Mouse (Mus musculus): ENCODE data around the gene Krtap5-1.
"Not testable (repeated sequence)": the region's sequence is repeated elsewhere in the genome, so short reads cannot be mapped to it uniquely, and the experiment has no call there.

The Krtap5-1 gene

GRCm38 (mm10) chr7:142296108-142296507 is 810 bp downstream of the Krtap5-1 start:
- not testable (repeated sequence) for DNase-seq (ENCODE audit: low spot score in 2 of 2)

DNA sequence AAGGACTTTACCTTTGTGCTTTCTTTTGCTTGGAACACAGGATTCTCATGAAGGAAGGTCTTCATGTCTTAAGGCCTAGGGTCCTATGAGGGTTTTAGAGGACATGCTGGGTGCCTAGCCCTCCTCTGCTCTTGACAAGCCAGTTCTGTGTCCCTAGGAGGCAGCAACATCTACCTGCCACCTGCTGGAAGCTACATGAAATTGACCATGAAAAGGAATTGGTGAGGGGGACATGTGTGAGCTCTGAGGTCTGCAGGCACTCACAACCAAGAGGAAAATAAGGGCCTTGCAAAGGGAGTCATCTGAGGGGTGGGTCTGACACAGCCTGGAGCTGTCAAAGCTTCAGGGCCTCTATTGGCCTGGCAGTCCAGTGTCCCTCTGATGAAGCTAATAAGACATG is 1.5 kb downstream of the Krtap5-1 start:
- DNase-seq (ENCODE audit: low spot score in 2 of 2): no peak

- DNase-seq (ENCODE audit: low spot score in 2 of 2): peak in 1 of 2 experiments; percentile 13
Observed at GRCm38 (mm10) chr7:142293851-142294250, 3.1 kb downstream of the Krtap5-1 start.

GRCm38 (mm10) chr7:142285910-142286612 is 10.9 kb downstream of the Krtap5-1 start:
- not testable (repeated sequence) for DNase-seq (ENCODE audit: low spot score in 2 of 2)

- peak; percentile 6 to 24 for DNase-seq (ENCODE audit: low spot score in 2 of 2)
Observed at GRCm38 (mm10) chr7:142285130-142285835, 11.6 kb downstream of the Krtap5-1 start.

GRCm38 (mm10) chr7:142284615-142285080 is 12.3 kb downstream of the Krtap5-1 start:
- peak; percentile 91 to 93 for DNase-seq (ENCODE audit: low spot score in 2 of 2)

DNA sequence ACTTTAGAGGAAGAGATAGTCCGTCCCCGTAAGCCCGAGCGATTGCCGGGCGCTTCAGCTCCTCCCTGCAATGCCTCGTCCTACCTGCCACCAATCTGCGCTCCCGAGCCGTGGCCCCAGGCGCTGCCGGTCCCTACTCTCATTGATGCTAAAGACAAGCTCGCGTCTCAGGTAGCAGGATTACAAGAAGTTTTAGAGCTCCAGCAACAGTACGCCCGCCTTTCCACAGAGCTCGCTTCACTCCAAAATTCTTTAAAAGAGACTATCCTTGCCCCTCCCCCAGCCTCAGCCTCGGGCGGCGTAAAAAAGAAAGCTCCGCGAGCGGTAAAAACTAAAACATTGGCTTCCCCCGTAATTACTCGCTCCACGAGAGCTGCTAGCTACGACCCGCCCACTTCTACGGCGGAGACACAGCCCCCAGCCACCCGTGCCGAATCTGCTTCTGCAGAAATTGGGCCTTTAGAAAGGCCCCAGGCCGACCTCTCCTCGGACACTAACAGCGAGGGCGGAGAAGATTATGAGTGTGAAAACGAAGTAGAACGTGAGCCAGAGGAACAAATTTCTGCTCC is 12.8 kb downstream of the Krtap5-1 start:
- DNase-seq (ENCODE audit: low spot score in 2 of 2): peak; percentile 23 to 35

GRCm38 (mm10) chr7:142282847-142283246 is 14.1 kb downstream of the Krtap5-1 start:
- not testable (repeated sequence) for DNase-seq (ENCODE audit: low spot score in 2 of 2)

DNA sequence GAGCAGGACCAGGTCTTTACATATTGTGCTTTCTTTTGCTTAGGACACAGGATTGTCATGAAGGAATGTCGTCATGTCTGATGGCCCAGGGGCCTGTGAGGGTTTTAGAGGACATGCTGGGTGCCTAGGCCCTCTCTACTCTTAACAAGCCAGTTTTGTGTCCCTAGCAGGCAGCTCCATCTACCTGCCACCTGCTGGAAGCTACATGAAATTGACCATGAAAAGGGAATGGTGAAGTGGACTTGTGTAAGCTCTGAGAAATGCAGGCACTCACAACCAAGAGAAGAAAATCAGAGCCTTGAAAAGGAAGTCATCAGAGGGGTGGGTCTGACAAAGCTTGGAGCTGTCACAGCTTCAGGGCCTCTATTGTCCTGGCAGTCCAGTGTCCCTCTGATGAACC is 17.6 kb downstream of the Krtap5-1 start:
- not testable (repeated sequence) for DNase-seq (ENCODE audit: low spot score in 2 of 2)

GRCm38 (mm10) chr7:142278183-142278582 is 18.7 kb downstream of the Krtap5-1 start:
- peak; percentile 49 to 63 for DNase-seq (ENCODE audit: low spot score in 2 of 2)

DNA sequence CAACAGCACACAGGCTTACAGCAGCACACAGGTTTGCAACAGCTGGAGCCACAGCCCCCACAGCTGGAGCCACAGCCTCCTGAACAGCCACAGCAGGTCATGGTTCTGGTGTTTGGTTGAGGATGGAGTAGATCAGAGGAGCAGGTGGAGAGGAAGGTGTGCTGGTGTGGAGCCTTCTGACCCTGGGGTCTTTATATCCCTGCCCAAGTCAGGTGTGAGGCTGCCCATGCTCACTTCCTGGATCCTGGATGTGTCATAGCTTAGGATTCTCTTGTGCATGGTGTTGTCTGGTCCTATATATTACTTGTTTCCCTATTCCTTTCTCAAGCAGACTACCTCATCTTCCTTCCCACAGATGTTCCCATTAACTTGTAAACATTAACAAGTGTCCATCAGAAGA is 22.7 kb downstream of the Krtap5-1 start, which contains the start of gene Gm4559:
Gene Gm4559 (minus strand): TSS at position 101 of the 400 bp plus-strand sequence.
- not testable (repeated sequence) for DNase-seq (ENCODE audit: low spot score in 2 of 2)

DNA sequence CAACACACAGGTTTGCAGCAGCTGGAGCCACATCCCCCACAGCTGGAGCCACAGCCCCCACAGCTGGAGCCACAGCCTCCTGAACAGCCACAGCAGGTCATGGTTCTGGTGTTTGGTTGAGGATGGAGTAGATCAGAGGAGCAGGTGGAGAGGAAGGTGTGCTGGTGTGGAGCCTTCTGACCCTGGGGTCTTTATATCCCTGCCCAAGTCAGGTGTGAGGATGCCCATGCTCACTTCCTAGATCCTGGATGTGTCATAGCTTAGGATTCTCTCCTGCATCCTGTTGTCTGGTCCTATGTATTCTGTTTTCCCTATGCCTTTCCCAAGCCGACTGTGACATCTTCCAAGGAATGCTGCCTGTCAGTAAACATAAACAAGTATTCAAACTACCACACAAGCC is 38.7 kb downstream of the Krtap5-1 start, which contains the start of gene Gm2431:
Gene Gm2431 (minus strand): TSS at position 101 of the 400 bp plus-strand sequence.
- DNase-seq (ENCODE audit: low spot score in 2 of 2): not testable (repeated sequence)

DNA sequence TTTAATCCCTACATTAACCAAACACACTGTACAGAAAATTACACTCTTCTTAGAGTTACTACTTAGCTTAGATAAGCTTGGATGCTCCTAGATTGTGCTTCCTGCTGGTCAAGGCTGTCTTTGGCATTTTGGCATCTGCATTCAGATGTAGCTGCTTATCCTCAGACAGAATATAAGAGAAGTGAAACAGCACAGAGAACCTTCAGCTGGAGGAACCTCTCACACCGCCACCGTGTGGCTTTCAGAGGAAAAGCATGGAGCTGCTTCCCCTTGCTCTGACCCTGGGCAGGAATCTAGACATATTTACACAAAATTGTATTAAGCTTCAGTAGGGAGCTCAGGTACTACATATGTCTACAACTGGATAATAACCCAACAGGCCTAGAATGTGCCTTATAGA is 41.4 kb downstream of the Krtap5-1 start:
- peak; percentile 27 to 41 for DNase-seq (ENCODE audit: low spot score in 2 of 2)

- peak; percentile 26 to 33 for DNase-seq (ENCODE audit: low spot score in 2 of 2)
Observed at GRCm38 (mm10) chr7:142249824-142250223, 47.1 kb downstream of the Krtap5-1 start.

Data from frontal cortex, postnatal 36 days (tissue).